ENCODE assay signal across 19 mouse cellular contexts in genomic region chr6:47918768-47919274, GRCm38 (mm10). TPM values are rescaled to one million over a fixed set of nuclear protein-coding genes. Genes with fewer than 3 reads are reported as not detected.
DNase-seq lines count a peak whose midpoint lies in the region; ATAC-seq and TF ChIP-seq lines count a peak whose summit lies in the region.
"Had no signal": no experiment of that assay in that cellular context is flagged by ENCODE, and none has a peak within 500 bp of the region (broad histone marks: within the 10 kb centered on the region; RNA-seq: fewer than 3 reads in every experiment).

No protein-coding gene starts in this region.

- TF ChIP-seq CTCF in ES-Bruce4 (IDR thresholded peaks at IDR 0.05; ENCODE audit: low read depth, low read length): no peak

- H3K4me2 ChIP-seq in liver, embryonic 13.5 days: no peak overlapping the region
- no peak overlapping the region for H3K4me2 ChIP-seq in liver, embryonic 12.5 days
- no peak overlapping the region for H3K4me2 ChIP-seq in forebrain, embryonic 11.5 days (ENCODE audit: low read depth, low read length, severe bottlenecking)
- H3K4me2 ChIP-seq: embryonic facial prominence, embryonic 12.5 days; heart, embryonic 13.5 days; hindbrain, embryonic 12.5 days had no signal

- TF ChIP-seq POLR2A in ES-Bruce4 (IDR thresholded peaks at IDR 0.05; ENCODE audit: insufficient read depth, low read length): no peak

- no peak overlapping the region for H3K9ac ChIP-seq in liver, embryonic 13.5 days
- no peak overlapping the region for H3K9ac ChIP-seq in liver, embryonic 12.5 days
- H3K9ac ChIP-seq in ES-Bruce4 (ENCODE audit: low read depth, poor library complexity, severe bottlenecking): no peak overlapping the region
- H3K9ac ChIP-seq in forebrain, embryonic 11.5 days (ENCODE audit: low read length): no peak overlapping the region
- H3K9ac ChIP-seq: embryonic facial prominence, embryonic 12.5 days; forebrain, embryonic 13.5 days; forebrain, postnatal 0 days; heart, embryonic 13.5 days; hindbrain, embryonic 12.5 days had no signal

- peaks cover 64% of the 10 kb centered on the region for H3K4me1 ChIP-seq in liver, embryonic 13.5 days (replicated peaks)
- H3K4me1 ChIP-seq in liver, embryonic 12.5 days: peaks cover 61% of the 10 kb centered on the region
- no peaks in the 10 kb centered on the region for H3K4me1 ChIP-seq in ES-Bruce4 (ENCODE audit: control insufficient read depth, insufficient read depth, low read length)
- H3K4me1 ChIP-seq in forebrain, embryonic 11.5 days (replicated peaks; ENCODE audit: control insufficient read depth, insufficient read depth, low read length): peaks cover 3% of the 10 kb centered on the region

- WGBS in liver, embryonic 13.5 days (ENCODE audit: insufficient replicate concordance): 81% methylated on average over 3 of the region's 3 CpGs
- WGBS in liver, embryonic 12.5 days (ENCODE audit: insufficient replicate concordance): 79% methylated on average over 3 of the region's 3 CpGs
- WGBS in forebrain, embryonic 11.5 days: 83% methylated on average over 3 of the region's 3 CpGs

- no peak for TF ChIP-seq EP300 in ES-Bruce4 (IDR thresholded peaks at IDR 0.05; ENCODE audit: insufficient read depth, low read depth, low read length)

- H3K4me3 ChIP-seq in liver, embryonic 13.5 days (replicated peaks): no peak overlapping the region
- H3K4me3 ChIP-seq in liver, embryonic 12.5 days: no peak overlapping the region
- no peak overlapping the region for H3K4me3 ChIP-seq in ES-Bruce4 (ENCODE audit: low read depth, low read length)
- H3K4me3 ChIP-seq in forebrain, embryonic 11.5 days (ENCODE audit: low read depth, low read length): no peak overlapping the region
- H3K4me3 ChIP-seq: embryonic facial prominence, embryonic 12.5 days; forebrain, embryonic 13.5 days; heart, embryonic 13.5 days; hindbrain, embryonic 12.5 days had no signal

- H3K27me3 ChIP-seq in liver, embryonic 13.5 days: no peaks in the 10 kb centered on the region
- H3K27me3 ChIP-seq in liver, embryonic 12.5 days (replicated peaks): no peaks in the 10 kb centered on the region
- H3K27me3 ChIP-seq in ES-Bruce4 (ENCODE audit: control insufficient read depth, insufficient read depth, low read length, poor library complexity, severe bottlenecking): no peaks in the 10 kb centered on the region
- no peaks in the 10 kb centered on the region for H3K27me3 ChIP-seq in forebrain, embryonic 11.5 days (ENCODE audit: control insufficient read depth, insufficient read depth, low read length)
- H3K27me3 ChIP-seq: embryonic facial prominence, embryonic 12.5 days; forebrain, embryonic 13.5 days; heart, embryonic 13.5 days; hindbrain, embryonic 12.5 days had no signal

- peak overlapping the region; percentile 98; the same call in 1 of the 2 replicates for H3K27ac ChIP-seq in liver, embryonic 13.5 days
- H3K27ac ChIP-seq in liver, embryonic 12.5 days: no peak overlapping the region; the same call in 1 of the 2 replicates
- 0 out of 2 replicates have a peak overlapping the region, but pooled peaks have one; percentile 13 for H3K27ac ChIP-seq in ES-Bruce4 (ENCODE audit: insufficient read depth, low read length)
- H3K27ac ChIP-seq in forebrain, embryonic 11.5 days (ENCODE audit: low read depth, low read length): no peak overlapping the region
- H3K27ac ChIP-seq: embryonic facial prominence, embryonic 12.5 days; forebrain, embryonic 13.5 days; heart, embryonic 13.5 days; hindbrain, embryonic 12.5 days; hindbrain, postnatal 0 days had no signal

- ATAC-seq in liver, embryonic 13.5 days (ENCODE audit: low read depth): no peak
- ATAC-seq in liver, embryonic 12.5 days: no peak
- ATAC-seq in forebrain, embryonic 11.5 days (replicated peaks; ENCODE audit: low FRiP score): no peak
- ATAC-seq: forebrain, embryonic 13.5 days; forebrain, postnatal 0 days; hindbrain, postnatal 0 days had no signal

- no peak for DNase-seq in liver, embryonic 13.5 days
- peak; percentile 33 for DNase-seq in MN1 (ENCODE audit: low spot score)
- peak; percentile 89 for DNase-seq in gonadal fat pad, adult 2 months (ENCODE audit: low read depth)
- no peak for DNase-seq in right cerebral cortex, postnatal 10 days (ENCODE audit: low spot score in 2 of 2)
- no peak for DNase-seq in forebrain, embryonic 11.5 days (ENCODE audit: low spot score)
- DNase-seq: adrenal gland, adult 2 months; cerebellum, adult 11 months; cerebellum, adult 8-10 months; cerebellum, postnatal 14 days; forebrain, postnatal 0 days; gastrocnemius, postnatal 14 days; heart, postnatal 4 days had no signal

- H3K36me3 ChIP-seq in liver, embryonic 13.5 days: no peaks in the 10 kb centered on the region
- H3K36me3 ChIP-seq in liver, embryonic 12.5 days: peaks cover 5% of the 10 kb centered on the region
- no peaks in the 10 kb centered on the region for H3K36me3 ChIP-seq in ES-Bruce4 (ENCODE audit: control insufficient read depth, insufficient read depth, low read length, poor library complexity, severe bottlenecking)
- H3K36me3 ChIP-seq in forebrain, embryonic 11.5 days (ENCODE audit: control insufficient read depth, insufficient read depth, low read length): no peaks in the 10 kb centered on the region
- H3K36me3 ChIP-seq: embryonic facial prominence, embryonic 12.5 days; hindbrain, embryonic 12.5 days had no signal

- no peaks in the 10 kb centered on the region for H3K9me3 ChIP-seq in liver, embryonic 13.5 days (replicated peaks)
- H3K9me3 ChIP-seq in liver, embryonic 12.5 days (replicated peaks): no peaks in the 10 kb centered on the region
- H3K9me3 ChIP-seq in ES-Bruce4 (replicated peaks; ENCODE audit: control insufficient read depth, insufficient read depth, low read length, poor library complexity, severe bottlenecking): no peaks in the 10 kb centered on the region
- H3K9me3 ChIP-seq in forebrain, embryonic 11.5 days (ENCODE audit: control insufficient read depth, low read length): no peaks in the 10 kb centered on the region
- H3K9me3 ChIP-seq: embryonic facial prominence, embryonic 12.5 days; forebrain, embryonic 13.5 days; heart, embryonic 13.5 days; hindbrain, embryonic 12.5 days had no signal

RNA-seq across cellular contexts. Expression of gene Zfp212, which starts 1.5 kb away (rescaled TPM):
- polyA plus RNA-seq in liver, embryonic 13.5 days (2015; fragmentation: Nextera tagmentation; extraction: Ambion mirVana): 6.8 and 7.0 TPM in 2 replicates
- polyA plus RNA-seq in liver, embryonic 12.5 days (2016; fragmentation: Nextera tagmentation; extraction: Ambion mirVana): 6.6 and 7.6 TPM in 2 replicates
- polyA plus RNA-seq in ES-Bruce4 (2011; ENCODE audit: insufficient read depth, insufficient read length, low read depth, missing spikeins): 8.8 and 9.5 TPM in 2 replicates
- polyA plus RNA-seq in gonadal fat pad, adult 2 months (2012; rRNA removed): 9.9 and 10.1 TPM in 2 replicates
- polyA plus RNA-seq in forebrain, embryonic 11.5 days (2014; fragmentation: Nextera tagmentation; extraction: Ambion mirVana): 15.9 and 17.5 TPM in 2 replicates

RNA-seq across cellular contexts. Expression of gene Zfp956, which starts 34.4 kb away (rescaled TPM):
- 3.1 and 3.5 TPM in 2 replicates for polyA plus RNA-seq in liver, embryonic 13.5 days (2015; fragmentation: Nextera tagmentation; extraction: Ambion mirVana)
- polyA plus RNA-seq in liver, embryonic 12.5 days (2016; fragmentation: Nextera tagmentation; extraction: Ambion mirVana): 4.6 and 5.3 TPM in 2 replicates
- polyA plus RNA-seq in ES-Bruce4 (2011; ENCODE audit: insufficient read depth, insufficient read length, low read depth, missing spikeins): 4.5 and 4.7 TPM in 2 replicates
- polyA plus RNA-seq in gonadal fat pad, adult 2 months (2012; rRNA removed): 13.9 and 14.8 TPM in 2 replicates
- polyA plus RNA-seq in forebrain, embryonic 11.5 days (2014; fragmentation: Nextera tagmentation; extraction: Ambion mirVana): 7.5 and 7.9 TPM in 2 replicates

RNA-seq across cellular contexts. Expression of gene Zfp282, which starts 41.8 kb away (rescaled TPM):
- 3.1 and 3.8 TPM in 2 replicates for polyA plus RNA-seq in liver, embryonic 13.5 days (2015; fragmentation: Nextera tagmentation; extraction: Ambion mirVana)
- polyA plus RNA-seq in liver, embryonic 12.5 days (2016; fragmentation: Nextera tagmentation; extraction: Ambion mirVana): 6.2 and 6.5 TPM in 2 replicates
- 2.7 and 3.3 TPM in 2 replicates for polyA plus RNA-seq in ES-Bruce4 (2011; ENCODE audit: insufficient read depth, insufficient read length, low read depth, missing spikeins)
- 6.1 and 7.3 TPM in 2 replicates for polyA plus RNA-seq in gonadal fat pad, adult 2 months (2012; rRNA removed)
- polyA plus RNA-seq in forebrain, embryonic 11.5 days (2014; fragmentation: Nextera tagmentation; extraction: Ambion mirVana): 17.8 and 19.4 TPM in 2 replicates

Comparison
In these comparisons a context has a peak if more than half of its experiments do, and no peak if none do; other contexts are left out.
1. H3K27ac ChIP-seq: peak in liver, embryonic 13.5 days (single experiment) and ES-Bruce4 (single experiment); none in liver, embryonic 12.5 days (single experiment) and forebrain, embryonic 11.5 days (single experiment).
2. DNase-seq: peak in MN1 (single experiment) and gonadal fat pad, adult 2 months (single experiment); none in liver, embryonic 13.5 days (single experiment), right cerebral cortex, postnatal 10 days (0 of 2) and forebrain, embryonic 11.5 days (single experiment).